Mouse (Mus musculus) hindbrain, embryonic 14.5 days (tissue): ENCODE data around the gene Mid2. TPM values are rescaled to one million over a fixed set of nuclear protein-coding genes. Genes with fewer than 3 reads are reported as not detected.

Source experiments
- polyA plus RNA-seq: library from polyadenylated mRNA; unstranded; fragments of >200 nt; fragmentation: Nextera tagmentation; extraction: Ambion mirVana; gene quantifications from 2 replicates; pipeline ENCODE4 v1.2.1, GENCODE M21; 2014

The Mid2 gene
- polyA plus RNA-seq, 1 experiment from 2014 or later = 11.0 TPM

Other genes with a start within 250 kb of the Mid2 start
- 89.4 and 98.9 TPM in 2 replicates for gene Prps1, start 208.0 kb upstream of the Mid2 start, polyA plus RNA-seq
- gene Tsc22d3, start 63.9 kb upstream of the Mid2 start, polyA plus RNA-seq = 119 and 131 TPM in 2 replicates
- not detected in 2 replicates for gene Tex13b, start 148.8 kb downstream of the Mid2 start, polyA plus RNA-seq
- gene Vsig1, start 243.0 kb downstream of the Mid2 start, polyA plus RNA-seq = not detected in 2 replicates